Mouse (Mus musculus) ES-E14 (cell line): Measurements from ENCODE around the gene Lce1l. TPM values are rescaled to one million over a fixed set of nuclear protein-coding genes. Genes with fewer than 3 reads are reported as not detected.
"Not testable (repeated sequence)": the region's sequence is repeated elsewhere in the genome, so short reads cannot be mapped to it uniquely, and the experiment has no call there.

ENCODE experiments used
- DNase-seq: peaks from one replicate; pipeline ENCODE4 v3.0.0-alpha.2; 2013; ENCODE audit warnings: low read depth, low spot score
- H3K27ac ChIP-seq: 2 replicates; pipeline ENCODE4 v1.5.1; 2012; ENCODE audit warnings: low read depth, mild to moderate bottlenecking, low read length, moderate library complexity, mixed read lengths; ENCODE audit not compliant: poor library complexity, insufficient read depth, severe bottlenecking
- H3K36me3 ChIP-seq: 2 replicates; pipeline ENCODE4 v1.6.1; 2012; ENCODE audit warnings: mild to moderate bottlenecking, low read length, moderate library complexity, mixed read lengths; ENCODE audit not compliant: control insufficient read depth, poor library complexity, insufficient read depth, severe bottlenecking
- H3K4me1 ChIP-seq, 2 experiments: fragments of 150-350 bp in 1 of 2; sonication (generic) in 1 of 2; 2 replicates each; pipeline ENCODE4 v1.6.1; 2012; ENCODE audit warnings: low read length in 2 of 2, mild to moderate bottlenecking in 1 of 2, mixed read lengths in 1 of 2; ENCODE audit not compliant: control insufficient read depth in 2 of 2, insufficient read depth in 2 of 2, poor library complexity in 1 of 2
- H3K4me3 ChIP-seq, 2 experiments: fragments of 150-350 bp in 1 of 2; sonication (generic) in 1 of 2; 2 replicates each; pipeline ENCODE4 v1.5.1; 2012; ENCODE audit warnings: low read length in 2 of 2, low read depth in 1 of 2, mild to moderate bottlenecking in 1 of 2, mixed read lengths in 1 of 2; ENCODE audit not compliant: insufficient read depth in 1 of 2, poor library complexity in 1 of 2, severe bottlenecking in 1 of 2
- H3K9ac ChIP-seq: 2 replicates; pipeline ENCODE4 v1.6.1; 2012; ENCODE audit warnings: low read depth, mild to moderate bottlenecking, low read length, mixed read lengths; ENCODE audit not compliant: poor library complexity, insufficient read depth, severe bottlenecking
- H3K9me3 ChIP-seq: fragments of 150-350 bp; sonication (generic); 2 replicates; pipeline ENCODE4 v1.6.1; 2012; ENCODE audit warnings: low read depth, mild to moderate bottlenecking, low read length; ENCODE audit not compliant: control insufficient read depth, insufficient read depth
- CHD2 ChIP-seq: IDR thresholded peaks from 2 replicates; pipeline ENCODE4 v1.6.1; 2014; ENCODE audit warnings: mild to moderate bottlenecking, low read depth, low read length, inconsistent platforms
- HCFC1 ChIP-seq: IDR thresholded peaks from 2 replicates; pipeline ENCODE4 v1.6.1; 2012; ENCODE audit warnings: low read length, inconsistent platforms, borderline replicate concordance; ENCODE audit not compliant: insufficient read depth
- MAFK ChIP-seq: IDR thresholded peaks from 2 replicates; pipeline ENCODE4 v1.6.1; 2014; ENCODE audit warnings: mild to moderate bottlenecking, low read depth, low read length, inconsistent platforms; ENCODE audit not compliant: insufficient read depth
- ZC3H11A ChIP-seq: IDR thresholded peaks from 2 replicates; pipeline ENCODE4 v1.6.1; 2012; ENCODE audit warnings: low read depth, mild to moderate bottlenecking, inconsistent platforms, low read length, borderline replicate concordance
- ZNF384 ChIP-seq: IDR thresholded peaks from 2 replicates; pipeline ENCODE4 v1.6.1; 2012; ENCODE audit warnings: low read depth, low read length, inconsistent platforms
- in situ Hi-C, 2 experiments: fragments of 600-800 bp; cut with MboI; formaldehyde crosslinking; loops; one replicate each; pipeline ENCODE4 v1.15.1; 2025; ENCODE audit warnings: low sequenced_read_pairs in 2 of 2, inconsistent platforms in 1 of 2; ENCODE audit not compliant: unreplicated experiment in 2 of 2
- total RNA-seq: library from RNA; depleted of rRNA; stranded (reverse); fragments of 300-350 nt; gene quantifications from 2 replicates; pipeline ENCODE4 v1.2.3, GENCODE M21; 2012; rRNA removed

The Lce1l gene
- total RNA-seq, 1 experiment: not detected

DNA sequence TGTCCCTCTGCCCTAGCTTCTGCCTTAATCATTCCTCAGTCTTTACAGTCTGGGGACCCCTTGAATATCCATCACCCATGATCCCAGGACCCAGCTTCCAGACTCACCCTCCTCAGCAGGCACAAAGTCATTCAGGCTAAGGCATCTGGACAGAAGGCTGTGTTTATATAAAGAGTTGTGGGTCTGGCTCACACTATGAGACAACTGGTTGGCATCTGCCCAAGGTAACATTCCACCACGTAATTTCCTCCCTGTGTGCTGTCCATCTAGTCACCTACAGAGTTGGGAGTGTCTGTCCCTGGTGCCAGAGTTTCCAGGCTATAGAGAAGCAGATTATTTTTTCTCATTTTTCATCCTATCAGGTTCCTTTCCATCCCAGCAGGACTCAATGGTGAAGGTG, 24.0 kb downstream of the Lce1l start, which contains the start of gene Kprp:
Gene Kprp (minus strand): TSS at position 140 of the 400 bp plus-strand sequence.
- Histone ChIP-seq H3K9ac (no peak within 1 kb of the TSS), H3K27ac (no peak within 1 kb of the TSS), H3K4me1 (no peaks in the 10 kb centered on the region), H3K36me3 (no peaks in the 10 kb centered on the region), H3K4me3 (no peak within 1 kb of the TSS), H3K9me3 (no peaks in the 10 kb centered on the region)
- TF ChIP-seq ZC3H11A: no peak
- TF ChIP-seq MAFK: no peak
- TF ChIP-seq ZNF384: no peak
- TF ChIP-seq CHD2: no peak
- no peak for TF ChIP-seq HCFC1
- DNase-seq: no peak
- in situ Hi-C loops: no loop called here

- in situ Hi-C loops: no loop called here
- TF ChIP-seq ZNF384 (no peak), MAFK (no peak), CHD2 (no peak), ZC3H11A (no peak), HCFC1 (no peak)
- H3K36me3 ChIP-seq: no peaks in the 10 kb centered on the region
- DNase-seq: no peak
- no peaks in the 10 kb centered on the region for H3K9me3 ChIP-seq
- H3K9ac ChIP-seq: no peak overlapping the region
- H3K4me1 ChIP-seq: no peaks in the 10 kb centered on the region
- H3K27ac ChIP-seq: no peak overlapping the region
- H3K4me3 ChIP-seq: no peak overlapping the region
Measured at GRCm38 (mm10) chr3:92825808-92826207, 25.3 kb downstream of the Lce1l start.

DNA sequence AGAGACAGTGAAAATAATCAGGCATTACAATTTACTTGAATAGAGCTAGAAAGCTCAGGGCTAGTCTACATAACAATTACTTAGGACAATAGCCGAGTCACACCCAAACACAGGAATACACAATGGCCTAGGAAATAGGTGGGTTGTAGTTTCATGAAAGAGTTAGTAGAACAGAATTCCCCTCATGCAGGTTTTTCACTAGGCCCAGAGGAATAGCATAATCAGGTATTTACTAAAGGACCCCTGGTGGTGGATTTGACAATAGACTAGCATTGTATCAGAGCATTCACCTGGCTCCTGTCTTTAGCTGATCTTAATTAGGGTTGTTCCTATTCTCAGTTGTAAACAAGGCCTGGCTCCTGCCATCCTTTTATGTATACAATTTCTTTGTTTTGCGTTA, 35.0 kb downstream of the Lce1l start:
- H3K4me1 ChIP-seq, H3K9me3 ChIP-seq, H3K36me3 ChIP-seq, H3K4me3 ChIP-seq, H3K27ac ChIP-seq, in situ Hi-C loops, H3K9ac ChIP-seq: not testable (repeated sequence)
- peak; percentile 52 for DNase-seq

DNA sequence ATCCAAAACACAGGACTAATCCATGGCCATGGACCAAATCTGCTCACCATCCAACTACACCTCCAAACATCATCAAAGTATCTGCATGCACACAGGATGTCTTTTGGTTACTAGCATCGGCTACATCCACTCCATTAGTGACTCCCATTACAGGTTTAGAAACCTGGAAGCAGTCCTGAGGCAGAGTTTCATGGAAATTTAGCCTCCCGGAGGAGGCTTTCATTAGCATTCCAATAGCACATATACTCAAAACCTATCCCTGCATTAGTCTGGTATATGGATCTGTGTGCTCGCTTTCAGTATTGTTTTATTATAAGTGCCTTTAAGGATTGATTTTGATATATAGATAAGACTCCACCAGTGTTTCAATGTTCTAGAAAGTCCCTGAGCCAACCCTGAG, 35.5 kb downstream of the Lce1l start:
- Histone ChIP-seq H3K36me3 (no peaks in the 10 kb centered on the region), H3K9ac (no peak overlapping the region), H3K27ac (no peak overlapping the region; the same call in 1 of the 2 replicates), H3K4me3 (no peak overlapping the region), H3K4me1 (peaks cover 0 to 6% of the 10 kb centered on the region in 2 experiments; a peak in 2 of 4 replicates), H3K9me3 (no peaks in the 10 kb centered on the region)
- peak; percentile 16 for DNase-seq
- no peak for TF ChIP-seq HCFC1
- no peak for TF ChIP-seq ZC3H11A
- TF ChIP-seq ZNF384: no peak
- TF ChIP-seq MAFK: no peak
- in situ Hi-C loops: no loop called here

DNA sequence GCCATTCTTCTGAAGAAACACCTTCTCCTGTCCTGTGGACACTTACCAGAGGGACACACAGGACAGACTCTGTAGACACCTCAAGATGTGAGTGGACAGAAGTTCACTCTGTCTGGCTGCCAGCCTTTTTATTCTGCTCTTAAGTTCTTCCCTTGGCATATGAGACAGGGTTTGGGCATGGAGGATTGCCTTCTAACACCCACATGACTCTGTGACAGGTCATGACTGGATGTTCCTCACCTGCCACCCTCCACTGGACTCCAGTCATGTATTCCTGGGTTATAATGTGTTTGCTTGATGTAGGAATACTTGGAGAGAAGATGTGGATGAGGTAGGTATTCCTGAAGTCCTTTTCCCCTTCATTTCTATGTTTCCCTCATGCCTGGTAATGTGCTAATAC, 43.3 kb downstream of the Lce1l start, which contains the start of gene Lce1k:
Gene Lce1k (minus strand): TSS at position 101 of the 400 bp plus-strand sequence.
- no peak for DNase-seq
- Histone ChIP-seq H3K4me1 (no peaks in the 10 kb centered on the region), H3K36me3 (no peaks in the 10 kb centered on the region), H3K4me3 (no peak within 1 kb of the TSS), H3K9me3 (no peaks in the 10 kb centered on the region), H3K9ac (no peak within 1 kb of the TSS), H3K27ac (no peak within 1 kb of the TSS)
- TF ChIP-seq ZNF384: no peak
- no peak for TF ChIP-seq ZC3H11A
- no peak for TF ChIP-seq MAFK
- no peak for TF ChIP-seq CHD2
- TF ChIP-seq HCFC1: no peak
- in situ Hi-C loops: no loop called here

Other genes starting within 250 kb of the Lce1l start
- not detected in 2 replicates for gene 2210017I01Rik, start 243.8 kb downstream of the Lce1l start, total RNA-seq
- not detected in 2 replicates for gene Lce6a, start 229.6 kb downstream of the Lce1l start, total RNA-seq
- not detected in 2 replicates for gene Lce1a1, start 203.0 kb downstream of the Lce1l start, total RNA-seq
- gene Lce1b, start 194.4 kb downstream of the Lce1l start, total RNA-seq: not detected in 2 replicates
- gene Lce1a2, start 181.0 kb downstream of the Lce1l start, total RNA-seq: not detected in 2 replicates
- not detected in 2 replicates for gene Lce1c, start 172.0 kb downstream of the Lce1l start, total RNA-seq
- gene Lce1d, start 164.1 kb downstream of the Lce1l start, total RNA-seq: not detected in 2 replicates
- not detected in 2 replicates for gene Lce1e, start 142.2 kb downstream of the Lce1l start, total RNA-seq
- gene Lce1f, start 130.9 kb downstream of the Lce1l start, total RNA-seq: not detected in 2 replicates
- gene Gm38119, start 112.2 kb downstream of the Lce1l start, total RNA-seq: not detected in 2 replicates
- gene Lce1g, start 98.9 kb downstream of the Lce1l start, total RNA-seq: not detected in 2 replicates
- gene Lce1h, start 86.2 kb downstream of the Lce1l start, total RNA-seq: 4.7 TPM in 1 of 2 replicates, not detected in the other
- not detected in 2 replicates for gene Lce1i, start 72.4 kb downstream of the Lce1l start, total RNA-seq
- not detected in 2 replicates for gene Lce1j, start 60.8 kb downstream of the Lce1l start, total RNA-seq
- gene Lce1k, start 43.4 kb downstream of the Lce1l start, total RNA-seq: not detected in 2 replicates
- gene Kprp, start 24.0 kb downstream of the Lce1l start, total RNA-seq: not detected in 2 replicates
- not detected in 2 replicates for gene 2310050C09Rik, start 18.9 kb upstream of the Lce1l start, total RNA-seq
- gene Lce3a, start 74.9 kb upstream of the Lce1l start, total RNA-seq: not detected in 2 replicates
- not detected in 2 replicates for gene Lce3b, start 81.7 kb upstream of the Lce1l start, total RNA-seq
- gene Lce3c, start 93.2 kb upstream of the Lce1l start, total RNA-seq: not detected in 2 replicates
- not detected in 2 replicates for gene Lce3d, start 106.1 kb upstream of the Lce1l start, total RNA-seq
- not detected in 2 replicates for gene Lce3e, start 115.8 kb upstream of the Lce1l start, total RNA-seq
- gene Lce3f, start 140.9 kb upstream of the Lce1l start, total RNA-seq: not detected in 2 replicates
- gene Crct1, start 164.4 kb upstream of the Lce1l start, total RNA-seq: 1.2 and 6.2 TPM in 2 replicates
- not detected in 2 replicates for gene Lce1m, start 167.8 kb upstream of the Lce1l start, total RNA-seq
- gene Gm4858, start 217.5 kb upstream of the Lce1l start, total RNA-seq: 0.58 and 1.1 TPM in 2 replicates